Mouse (Mus musculus) thymus, postnatal 4 days (tissue): ENCODE measurements around the gene Vtcn1.

ENCODE experiments used
- DNase-seq: peaks from one replicate; pipeline ENCODE4 v3.0.0; 2021

Vtcn1 gene

GRCm38 (mm10) chr3:100922506-100923375 lies 97.5 kb downstream of the Vtcn1 start:
- peak; percentile 20 for DNase-seq

- DNase-seq: no peak
These were observed 98.9 kb downstream of the Vtcn1 start for GRCm38 (mm10) chr3:100924065-100924732.

- DNase-seq: no peak
These were observed 99.9 kb downstream of the Vtcn1 start for GRCm38 (mm10) chr3:100925176-100925575.

DNA sequence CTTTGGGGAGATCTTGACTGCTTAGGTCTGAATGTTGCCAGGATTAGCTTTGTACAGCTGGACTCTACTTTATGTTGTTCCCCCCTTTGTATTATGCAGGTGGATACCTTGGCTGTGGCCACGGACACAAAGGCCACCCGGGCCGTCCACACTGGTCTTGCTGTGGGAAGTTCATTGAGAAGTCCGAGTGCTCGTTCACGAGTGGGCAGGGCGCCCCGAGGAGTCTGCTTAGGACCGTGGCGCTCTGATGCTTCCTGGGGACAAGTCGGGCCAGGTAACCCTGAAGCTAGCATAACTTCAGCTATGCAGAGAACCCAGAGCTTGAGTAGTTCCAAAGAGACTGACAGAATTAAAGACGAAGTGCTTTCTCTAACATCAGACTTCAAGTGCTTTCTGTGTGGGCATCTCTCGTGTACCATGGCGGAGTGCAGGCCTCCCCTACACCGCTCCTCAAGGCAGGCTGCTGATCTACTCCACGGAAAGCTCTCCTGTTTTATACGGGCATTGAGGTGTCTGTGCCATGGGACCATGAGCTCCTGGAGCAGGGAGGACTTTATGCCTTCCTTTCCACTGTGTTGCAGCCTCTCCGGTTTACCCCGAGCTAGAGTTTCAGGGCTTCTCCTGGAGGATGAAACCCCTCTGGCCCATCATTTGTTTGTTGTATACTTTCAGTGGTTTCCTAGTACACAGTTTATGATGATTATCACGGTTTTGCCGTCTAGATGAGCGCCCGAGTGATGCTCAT lies 106.2 kb downstream of the Vtcn1 start:
- DNase-seq: no peak

DNA sequence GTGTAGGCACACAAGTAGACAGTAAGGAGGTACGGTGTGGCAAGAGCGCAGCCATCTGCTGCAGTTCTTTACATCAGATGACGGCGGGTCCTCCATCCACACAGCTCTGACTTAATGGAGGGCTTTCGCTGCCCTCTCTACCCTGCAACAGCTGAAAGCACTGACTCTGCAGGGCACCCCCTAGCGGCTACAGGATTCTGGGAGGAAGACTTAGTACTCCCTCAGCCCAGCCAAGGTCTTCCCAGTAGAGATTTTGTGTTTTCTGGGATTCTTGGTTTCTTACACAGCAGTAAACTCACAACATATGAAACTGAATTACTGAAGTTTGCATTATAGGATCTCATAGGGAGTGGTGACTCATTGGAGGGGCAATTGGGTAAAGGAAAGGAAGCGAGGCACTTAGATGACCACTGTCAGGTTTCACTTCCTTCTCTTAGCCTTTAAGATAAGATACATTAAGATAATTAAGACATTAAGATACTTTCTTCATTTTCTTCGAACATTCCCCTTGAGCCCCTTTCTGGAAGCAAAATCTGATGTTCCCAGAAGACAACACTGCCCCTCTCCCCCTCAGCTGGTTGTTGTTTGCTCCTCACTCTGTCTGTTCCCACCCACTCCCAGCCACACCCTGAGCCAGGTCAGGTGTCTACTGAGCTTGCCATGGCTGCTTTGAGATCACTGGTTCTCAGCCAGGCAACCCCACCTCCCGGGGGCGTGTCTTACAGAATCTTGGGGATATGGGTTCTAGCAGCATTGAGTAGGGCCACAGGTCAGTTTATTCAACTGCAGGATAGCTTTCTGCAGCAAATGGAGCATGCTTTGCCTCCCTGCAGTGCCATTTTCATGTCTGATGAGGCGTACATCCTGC lies 107.1 kb downstream of the Vtcn1 start:
- DNase-seq: peak; percentile 76

GRCm38 (mm10) chr3:100935521-100935920 lies 110.3 kb downstream of the Vtcn1 start:
- no peak for DNase-seq

- no peak for DNase-seq
These were observed 110.9 kb downstream of the Vtcn1 start for GRCm38 (mm10) chr3:100936201-100936600.

DNA sequence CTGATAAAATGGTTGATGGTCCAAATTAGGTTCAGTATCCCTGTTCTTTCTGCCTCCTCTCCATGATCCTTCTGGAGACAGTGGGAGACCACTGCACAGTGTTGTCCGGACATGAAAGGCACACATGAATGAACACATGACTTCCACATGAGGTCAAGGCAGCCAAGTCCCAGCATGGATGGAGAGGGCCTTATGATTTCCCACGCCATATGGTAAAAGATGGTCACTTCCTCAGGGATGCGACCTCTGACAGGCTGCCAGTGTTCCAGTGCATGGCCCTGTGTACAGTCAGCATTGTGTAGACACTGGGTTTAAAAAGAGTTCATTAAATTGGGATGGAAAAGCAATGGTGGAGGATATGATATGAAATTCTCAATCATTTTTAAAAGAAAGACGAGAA lies 113.0 kb downstream of the Vtcn1 start:
- DNase-seq: no peak

DNA sequence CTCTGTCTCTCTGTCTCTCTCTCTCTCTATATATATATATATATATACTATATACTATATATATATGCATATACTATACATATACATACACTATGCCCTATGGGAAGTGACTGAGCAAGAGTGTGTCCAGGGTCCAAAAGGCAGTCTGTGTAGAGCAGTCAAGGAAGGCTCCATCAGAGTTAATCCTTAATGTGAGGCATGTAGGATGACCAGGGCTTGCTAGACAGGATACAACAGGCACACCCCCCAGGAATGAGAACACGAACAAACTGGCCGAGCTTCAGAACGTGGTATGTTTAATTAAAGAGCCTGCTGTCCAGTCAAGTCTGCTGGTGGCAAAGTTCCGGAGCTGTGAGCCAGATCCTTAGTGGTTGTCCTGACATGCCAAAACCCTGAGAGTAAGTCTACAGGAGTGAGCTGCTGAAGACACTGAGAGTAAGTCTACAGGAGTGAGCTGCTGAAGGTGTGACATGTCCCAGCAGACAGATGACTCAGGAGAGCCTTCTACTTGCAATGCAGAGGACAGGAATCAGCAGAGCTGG lies 115.3 kb downstream of the Vtcn1 start:
- DNase-seq: no peak
